Mouse (Mus musculus) neural tube, embryonic 11.5 days (tissue): ENCODE results near the gene Nos1ap. TPM values are rescaled to one million over a fixed set of nuclear protein-coding genes. Genes with fewer than 3 reads are reported as not detected.

Experiments
- ATAC-seq: fragments of 200-750 bp; cut with Nextera tagmentation; 2 replicates; pipeline ENCODE4 v1.8.0; 2017; ENCODE audit warnings: moderate number of reproducible peaks, mild to moderate bottlenecking, moderate TSS enrichment, moderate library complexity; ENCODE audit not compliant: insufficient read depth, low FRiP score, low TSS enrichment
- DNase-seq: peaks from one replicate; pipeline ENCODE4 v3.0.0-alpha.2; 2015; ENCODE audit warnings: low spot score
- H3K27ac ChIP-seq: fragments of 300-500 bp; sonication (generic); 2 replicates; pipeline ENCODE4 v1.5.1; 2014; ENCODE audit warnings: low read depth, mild to moderate bottlenecking, low read length
- H3K27me3 ChIP-seq: fragments of 300-500 bp; sonication (generic); 2 replicates; pipeline ENCODE4 v1.6.1; 2014; ENCODE audit warnings: mild to moderate bottlenecking, low read length, mixed read lengths; ENCODE audit not compliant: control insufficient read depth, insufficient read depth
- H3K36me3 ChIP-seq: fragments of 300-500 bp; sonication (generic); 2 replicates; pipeline ENCODE4 v1.6.1; 2014; ENCODE audit warnings: mild to moderate bottlenecking, low read length, moderate library complexity, mixed read lengths; ENCODE audit not compliant: control insufficient read depth, insufficient read depth
- H3K4me1 ChIP-seq: fragments of 300-500 bp; sonication (generic); 2 replicates; pipeline ENCODE4 v1.6.1; 2014; ENCODE audit warnings: low read length, mixed read lengths; ENCODE audit not compliant: control insufficient read depth, insufficient read depth
- H3K4me2 ChIP-seq: fragments of 300-500 bp; sonication (generic); 2 replicates; pipeline ENCODE4 v1.6.1; 2014; ENCODE audit warnings: low read depth, mild to moderate bottlenecking, moderate library complexity
- H3K4me3 ChIP-seq: fragments of 300-500 bp; sonication (generic); 2 replicates; pipeline ENCODE4 v1.5.1; 2014; ENCODE audit warnings: low read depth, low read length
- H3K9ac ChIP-seq: fragments of 300-500 bp; sonication (generic); 2 replicates; pipeline ENCODE4 v1.6.1; 2014; ENCODE audit warnings: mild to moderate bottlenecking, low read length
- H3K9me3 ChIP-seq: fragments of 300-500 bp; sonication (generic); 2 replicates; pipeline ENCODE4 v1.6.1; 2016; ENCODE audit warnings: low read length; ENCODE audit not compliant: control insufficient read depth
- WGBS: fragments of 180-500 bp; shearing (Covaris S2); extraction: QIAGEN DNeasy Blood & Tissue Kit; methylation state at CpG from one replicate; pipeline ENCODE4 v1.1.7; 2014; 5-methylcytosine and 5-hydroxymethylcytosine counted together
- polyA plus RNA-seq: library from polyadenylated mRNA; unstranded; fragments of >200 nt; fragmentation: Nextera tagmentation; extraction: Ambion mirVana; gene quantifications from 2 replicates; pipeline ENCODE4 v1.2.1, GENCODE M21; 2014

Gene Nos1ap
- polyA plus RNA-seq, 1 experiment from 2014 or later, result 8.9 TPM

GRCm38 (mm10) chr1:170579476-170579875 is 10.2 kb downstream of the Nos1ap start:
- H3K27ac ChIP-seq, result no peak overlapping the region
- no peaks in the 10 kb centered on the region for H3K36me3 ChIP-seq
- H3K4me2 ChIP-seq, result no peak overlapping the region
- ATAC-seq (no peak), DNase-seq (no peak)
- no peaks in the 10 kb centered on the region for H3K9me3 ChIP-seq
- 88% methylated on average over 5 of the region's 5 CpGs for WGBS
- H3K27me3 ChIP-seq, result no peaks in the 10 kb centered on the region
- no peak overlapping the region for H3K9ac ChIP-seq
- H3K4me3 ChIP-seq, result no peak overlapping the region
- peaks cover 9% of the 10 kb centered on the region for H3K4me1 ChIP-seq

- Histone ChIP-seq H3K27ac (no peak overlapping the region), H3K4me2 (no peak overlapping the region), H3K4me3 (no peak overlapping the region), H3K27me3 (no peaks in the 10 kb centered on the region), H3K9ac (no peak overlapping the region), H3K36me3 (no peaks in the 10 kb centered on the region), H3K4me1 (peaks cover 9% of the 10 kb centered on the region), H3K9me3 (no peaks in the 10 kb centered on the region)
- DNase-seq, result no peak
- 92% methylated on average over 4 of the region's 4 CpGs for WGBS
- ATAC-seq, result no peak
Observed at GRCm38 (mm10) chr1:170579063-170579462, 10.6 kb downstream of the Nos1ap start.

- ATAC-seq, result no peak
- no peaks in the 10 kb centered on the region for H3K36me3 ChIP-seq
- H3K4me2 ChIP-seq, result no peak overlapping the region
- H3K4me3 ChIP-seq, result no peak overlapping the region
- no peaks in the 10 kb centered on the region for H3K27me3 ChIP-seq
- no peak overlapping the region for H3K9ac ChIP-seq
- no peak for DNase-seq
- 24% methylated on average over 6 of the region's 6 CpGs for WGBS
- no peak overlapping the region for H3K27ac ChIP-seq
- H3K9me3 ChIP-seq, result no peaks in the 10 kb centered on the region
- H3K4me1 ChIP-seq, result peaks cover 9% of the 10 kb centered on the region
Observed at GRCm38 (mm10) chr1:170576728-170577065, 13.0 kb downstream of the Nos1ap start.

- WGBS, result 57% methylated on average over 6 of the region's 6 CpGs
Observed at GRCm38 (mm10) chr1:170576012-170576727, 13.5 kb downstream of the Nos1ap start.

GRCm38 (mm10) chr1:170573117-170573516 is 16.5 kb downstream of the Nos1ap start:
- no peaks in the 10 kb centered on the region for H3K27me3 ChIP-seq
- no peaks in the 10 kb centered on the region for H3K9me3 ChIP-seq
- H3K4me2 ChIP-seq, result no peak overlapping the region
- H3K36me3 ChIP-seq, result no peaks in the 10 kb centered on the region
- H3K4me1 ChIP-seq, result peaks cover 9% of the 10 kb centered on the region
- DNase-seq, result no peak
- 85% methylated on average over 7 of the region's 7 CpGs for WGBS
- ATAC-seq, result no peak
- H3K4me3 ChIP-seq, result no peak overlapping the region
- H3K27ac ChIP-seq, result no peak overlapping the region
- H3K9ac ChIP-seq, result no peak overlapping the region

More at GRCm38 (mm10) chr1:170576012-170576727, 13.5 kb downstream of the Nos1ap start:
- H3K36me3 ChIP-seq, result no peaks in the 10 kb centered on the region
- DNase-seq (no peak), ATAC-seq (no peak)
- H3K27me3 ChIP-seq, result no peaks in the 10 kb centered on the region
- H3K4me3 ChIP-seq, result no peak overlapping the region
- no peak overlapping the region for H3K4me2 ChIP-seq
- peaks cover 9% of the 10 kb centered on the region for H3K4me1 ChIP-seq
- no peak overlapping the region for H3K27ac ChIP-seq
- H3K9me3 ChIP-seq, result no peaks in the 10 kb centered on the region
- H3K9ac ChIP-seq, result no peak overlapping the region

- Histone ChIP-seq H3K9ac (no peak overlapping the region), H3K9me3 (no peaks in the 10 kb centered on the region), H3K4me3 (no peak overlapping the region), H3K36me3 (no peaks in the 10 kb centered on the region), H3K4me2 (no peak overlapping the region), H3K27ac (no peak overlapping the region), H3K4me1 (no peaks in the 10 kb centered on the region), H3K27me3 (no peaks in the 10 kb centered on the region)
- 89% methylated on average over 4 of the region's 4 CpGs for WGBS
- DNase-seq, result no peak
- no peak for ATAC-seq
Observed at GRCm38 (mm10) chr1:170566969-170567368, 22.7 kb downstream of the Nos1ap start.

GRCm38 (mm10) chr1:170566538-170566937 is 23.1 kb downstream of the Nos1ap start:
- ATAC-seq (no peak), DNase-seq (no peak)
- Histone ChIP-seq H3K4me2 (no peak overlapping the region), H3K27me3 (no peaks in the 10 kb centered on the region), H3K4me1 (no peaks in the 10 kb centered on the region), H3K9me3 (no peaks in the 10 kb centered on the region), H3K27ac (no peak overlapping the region), H3K9ac (no peak overlapping the region), H3K4me3 (no peak overlapping the region), H3K36me3 (no peaks in the 10 kb centered on the region)
- 98% methylated on average over 2 of the region's 2 CpGs for WGBS

- no peaks in the 10 kb centered on the region for H3K9me3 ChIP-seq
- no peak overlapping the region for H3K4me2 ChIP-seq
- ATAC-seq (no peak), DNase-seq (no peak)
- no peaks in the 10 kb centered on the region for H3K4me1 ChIP-seq
- 91% methylated on average over 3 of the region's 3 CpGs for WGBS
- no peak overlapping the region for H3K27ac ChIP-seq
- no peak overlapping the region for H3K9ac ChIP-seq
- H3K4me3 ChIP-seq, result no peak overlapping the region
- H3K27me3 ChIP-seq, result no peaks in the 10 kb centered on the region
- H3K36me3 ChIP-seq, result no peaks in the 10 kb centered on the region
Observed at GRCm38 (mm10) chr1:170564926-170565325, 24.7 kb downstream of the Nos1ap start.

- H3K9me3 ChIP-seq, result no peaks in the 10 kb centered on the region
- no peaks in the 10 kb centered on the region for H3K36me3 ChIP-seq
- 88% methylated on average over 1 of the region's 1 CpGs for WGBS
- H3K4me3 ChIP-seq, result no peak overlapping the region
- DNase-seq (no peak), ATAC-seq (no peak)
- no peak overlapping the region for H3K27ac ChIP-seq
- no peaks in the 10 kb centered on the region for H3K27me3 ChIP-seq
- no peak overlapping the region for H3K9ac ChIP-seq
- H3K4me2 ChIP-seq, result no peak overlapping the region
- no peaks in the 10 kb centered on the region for H3K4me1 ChIP-seq
Observed at GRCm38 (mm10) chr1:170562431-170562830, 27.2 kb downstream of the Nos1ap start.
